Mouse (Mus musculus) embryonic fibroblast, embryonic 13.5 days (primary cell): Measurements from ENCODE around the gene Otud1.

Source experiments
- CTCF ChIP-seq: IDR thresholded peaks from 2 replicates; pipeline ENCODE4 v1.5.1; 2011; ENCODE audit warnings: mild to moderate bottlenecking, control low read depth, low read length, moderate library complexity, borderline replicate concordance; ENCODE audit not compliant: insufficient read depth
- POLR2A ChIP-seq: IDR thresholded peaks from 2 replicates; pipeline ENCODE4 v1.6.1; 2011; ENCODE audit warnings: low read depth, mild to moderate bottlenecking, control low read depth, low read length, moderate library complexity

- no peak for TF ChIP-seq POLR2A
- no peak for TF ChIP-seq CTCF
Observed at GRCm38 (mm10) chr2:19704272-19704671, 46.7 kb downstream of the Otud1 start.
